Mouse (Mus musculus) CD4-positive helper T cell, adult 2 months (primary cell): Measurements from ENCODE around the gene Kcnj10.

Experiments used
- DNase-seq: peaks from one replicate; pipeline ENCODE4 v3.0.0-alpha.2; 2012; ENCODE audit warnings: low read depth, missing footprints, low spot score

Gene Kcnj10

DNA sequence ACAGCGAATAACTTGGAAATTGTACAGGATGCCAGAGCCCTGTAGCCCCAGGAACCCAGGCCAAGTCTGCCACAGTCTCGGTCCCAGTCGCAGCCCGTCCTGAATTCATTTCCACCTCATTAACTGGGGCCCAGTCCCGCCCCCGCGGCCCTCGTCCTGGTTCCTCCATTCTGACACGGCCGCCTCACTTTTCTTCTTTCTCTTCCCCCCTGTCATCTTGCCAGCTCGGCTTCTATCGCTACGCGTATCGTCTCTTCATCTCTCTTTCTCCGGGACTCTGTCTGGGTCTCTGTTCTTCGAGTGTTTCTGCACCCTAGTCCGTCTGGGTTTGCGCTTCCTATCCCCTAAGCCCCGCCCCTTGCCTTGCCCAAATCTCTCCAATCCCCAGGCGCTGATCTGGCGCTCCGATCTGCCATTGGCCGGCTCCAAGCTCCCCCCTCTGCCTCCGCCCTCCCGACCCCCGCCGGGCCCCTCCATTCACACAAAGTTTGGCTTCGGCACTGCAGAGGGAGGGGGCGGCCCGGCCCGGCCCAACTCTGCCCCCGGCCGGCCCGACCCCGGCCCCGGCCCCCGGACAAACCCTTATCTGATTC, at the start of gene Kcnj10:
Gene Kcnj10, plus strand, starts transcription at position 482 of the 593 bp plus-strand sequence.
- peak; percentile 66 for DNase-seq

DNA sequence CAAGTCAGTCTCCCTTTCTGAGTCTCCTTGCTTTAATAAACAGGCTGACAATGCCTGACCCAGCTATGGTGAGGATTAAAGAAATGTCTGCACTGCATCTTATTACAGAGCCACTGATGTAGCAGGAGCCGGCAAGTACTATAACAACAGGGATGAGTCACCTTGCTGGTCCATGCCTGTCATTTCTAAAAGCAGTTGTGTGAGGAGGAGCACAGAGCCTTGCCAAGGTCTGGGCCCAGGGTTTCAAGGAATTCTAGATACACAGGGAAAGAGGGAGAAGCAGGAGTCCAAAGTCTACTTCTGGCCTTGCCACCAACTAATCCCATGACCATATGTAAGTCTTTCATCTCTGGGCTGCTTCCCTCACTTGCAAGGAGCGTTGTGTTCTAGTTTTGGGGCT, 48.1 kb upstream of the Kcnj10 start:
- no peak for DNase-seq

DNA sequence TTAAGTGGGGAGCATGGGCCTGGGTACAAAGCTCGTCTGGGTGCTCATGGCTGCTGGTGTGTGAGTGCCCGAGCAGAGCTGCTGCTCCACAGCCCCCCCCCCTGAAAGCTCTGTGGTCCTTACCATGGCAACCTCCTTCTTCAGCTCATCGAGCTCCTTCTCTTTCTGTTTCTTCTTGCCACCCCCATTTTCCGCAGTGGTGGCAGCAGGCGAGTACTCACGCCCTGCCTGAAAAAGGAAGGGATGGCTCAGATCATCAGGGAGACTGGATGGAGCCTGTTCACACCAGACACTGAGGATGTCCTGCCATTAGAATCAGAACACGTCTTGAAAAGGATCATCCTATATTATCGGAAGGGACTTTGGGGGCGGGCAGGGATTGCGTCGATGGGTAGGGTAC, 47.6 kb upstream of the Kcnj10 start:
- DNase-seq: no peak

DNA sequence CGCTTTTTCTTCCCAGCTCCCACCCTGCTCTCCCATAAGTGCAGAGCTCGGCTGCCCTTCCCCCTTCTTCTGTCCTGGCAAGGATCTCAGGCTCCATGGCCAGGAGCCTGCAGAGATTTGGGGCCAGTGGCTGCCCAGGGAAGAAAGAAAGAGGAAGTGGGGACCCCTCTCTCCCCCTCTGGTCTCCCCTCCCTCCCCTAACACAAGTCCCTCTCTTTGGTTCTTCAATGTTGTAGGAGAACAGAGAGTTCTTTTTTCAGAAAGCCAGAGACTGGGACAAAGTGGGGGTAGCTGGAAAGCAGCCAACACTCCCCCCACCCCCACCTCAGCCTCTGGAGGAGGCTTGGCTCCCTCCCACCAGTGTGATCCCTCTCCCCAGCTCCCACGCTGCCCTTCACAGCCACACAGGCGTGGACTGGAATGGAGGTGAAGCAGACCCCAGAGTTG, 45.2 kb upstream of the Kcnj10 start:
- no peak for DNase-seq

DNA sequence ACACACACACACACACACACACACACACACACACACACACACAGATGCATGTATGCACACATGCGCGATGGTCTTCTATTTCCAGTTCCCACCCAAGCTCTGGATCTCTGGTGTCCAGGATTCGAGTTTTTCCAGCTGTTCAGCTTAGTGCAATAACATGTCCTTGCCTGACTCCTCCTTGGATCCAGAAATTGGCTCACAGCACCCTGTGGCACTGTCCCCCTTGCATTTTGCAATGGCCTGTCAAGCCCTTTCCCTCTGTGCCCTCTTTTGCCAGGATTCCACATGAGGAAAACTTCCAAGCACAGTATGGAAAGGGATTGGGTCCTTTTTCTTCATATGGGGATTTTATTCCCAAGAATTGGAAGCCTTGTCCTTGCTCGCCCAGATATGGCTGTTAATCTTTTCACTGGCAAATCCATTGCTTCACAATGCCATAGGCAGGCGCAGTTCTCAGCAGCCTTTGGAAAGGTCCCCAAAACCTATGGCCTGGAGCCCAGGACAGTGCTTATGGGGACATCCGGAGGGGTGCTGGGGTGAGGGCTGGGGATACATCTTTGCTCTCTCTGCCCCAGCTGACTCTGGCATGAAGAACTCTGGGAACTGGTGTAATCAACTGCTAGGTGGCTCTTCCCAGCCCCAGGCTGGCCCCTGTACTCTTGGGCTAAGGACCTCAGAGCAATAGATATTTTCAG, 44.0 kb upstream of the Kcnj10 start:
- no peak for DNase-seq

DNA sequence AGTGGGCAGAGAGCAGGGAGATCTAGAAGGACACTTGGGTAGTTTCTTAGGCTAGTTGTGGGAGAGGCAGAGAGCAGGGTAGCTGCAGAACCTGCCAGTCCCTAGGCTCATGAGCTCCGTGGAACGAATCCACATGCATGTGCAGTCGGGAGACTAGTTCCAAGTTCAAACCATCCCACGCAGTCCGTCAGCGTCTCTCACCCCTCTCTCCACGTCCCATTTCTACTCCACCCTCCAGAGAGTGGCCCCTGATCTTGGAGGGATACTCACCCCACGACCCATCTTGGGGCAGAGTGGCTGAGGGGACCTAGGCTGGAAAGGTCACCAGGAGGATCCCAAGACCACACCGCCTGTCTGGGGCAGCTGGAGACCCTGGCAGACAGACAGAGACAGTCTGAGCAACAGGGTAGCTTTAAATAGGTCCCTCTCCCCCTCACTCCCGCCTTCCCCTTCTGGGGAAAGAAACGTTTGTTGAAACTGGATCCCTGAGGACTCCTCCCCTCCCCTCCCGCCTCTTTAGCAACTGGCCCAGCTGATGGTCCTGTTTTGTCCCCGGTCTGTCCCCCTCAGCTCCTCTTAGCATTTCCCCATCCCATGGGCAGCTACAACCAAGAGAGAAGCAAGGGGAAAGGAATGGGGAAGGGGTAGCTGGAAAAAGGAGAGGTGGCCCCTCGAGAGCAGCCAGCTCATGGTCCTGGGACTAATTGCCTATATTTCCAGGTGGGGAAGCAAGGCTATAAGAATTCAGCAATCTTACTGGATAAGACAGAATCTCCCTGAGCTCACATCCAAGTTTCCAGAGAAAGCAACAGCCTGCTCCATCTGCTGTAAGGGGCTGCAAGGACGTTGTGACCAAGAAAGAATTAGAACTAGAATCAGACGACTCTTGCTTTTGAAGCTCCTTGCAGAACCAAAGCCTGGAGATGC, 43.1 kb upstream of the Kcnj10 start, which contains the start of gene Atp1a2:
Gene Atp1a2, minus strand, starts transcription at position 454 of the 927 bp plus-strand sequence.
- no peak for DNase-seq

DNA sequence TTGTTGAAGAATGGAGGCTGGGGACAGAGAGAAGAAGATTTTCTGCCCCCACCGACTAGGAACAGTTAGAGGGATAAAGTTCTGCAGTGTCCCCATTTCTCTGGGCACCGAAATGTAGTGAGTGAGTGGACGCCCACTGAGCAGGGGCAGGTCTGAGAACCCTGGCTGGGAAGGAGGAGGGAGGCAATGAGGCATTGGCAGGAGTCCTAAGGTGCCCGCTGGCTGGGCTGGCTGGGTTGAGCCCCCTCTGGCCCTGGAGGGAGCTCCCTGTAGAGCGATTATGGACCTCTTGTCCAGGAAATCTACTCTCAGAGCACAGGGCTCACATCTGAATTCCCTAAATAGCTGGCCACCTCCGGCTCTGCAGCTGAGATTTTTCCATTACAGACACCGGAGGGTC, 41.5 kb upstream of the Kcnj10 start:
- no peak for DNase-seq

DNA sequence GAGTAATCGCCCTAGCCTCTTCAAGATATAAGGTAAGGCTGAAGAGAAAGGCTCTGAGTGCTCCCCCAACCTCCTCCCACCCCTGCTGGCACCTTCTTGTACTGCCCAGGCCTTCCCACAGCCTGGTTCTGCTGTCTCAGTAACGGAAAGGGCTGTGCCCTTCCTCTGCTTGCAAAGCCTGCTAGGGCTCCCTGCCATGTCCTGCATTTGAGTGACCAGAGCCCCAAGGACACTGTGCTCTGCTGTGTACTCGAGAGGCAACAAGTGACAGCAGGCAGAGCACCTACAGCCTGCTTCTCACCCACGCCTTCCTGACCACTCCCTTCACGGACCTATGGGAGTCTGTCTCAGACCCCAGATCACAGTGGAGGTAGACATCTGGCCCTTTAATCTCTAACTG, 40.8 kb upstream of the Kcnj10 start:
- no peak for DNase-seq

DNA sequence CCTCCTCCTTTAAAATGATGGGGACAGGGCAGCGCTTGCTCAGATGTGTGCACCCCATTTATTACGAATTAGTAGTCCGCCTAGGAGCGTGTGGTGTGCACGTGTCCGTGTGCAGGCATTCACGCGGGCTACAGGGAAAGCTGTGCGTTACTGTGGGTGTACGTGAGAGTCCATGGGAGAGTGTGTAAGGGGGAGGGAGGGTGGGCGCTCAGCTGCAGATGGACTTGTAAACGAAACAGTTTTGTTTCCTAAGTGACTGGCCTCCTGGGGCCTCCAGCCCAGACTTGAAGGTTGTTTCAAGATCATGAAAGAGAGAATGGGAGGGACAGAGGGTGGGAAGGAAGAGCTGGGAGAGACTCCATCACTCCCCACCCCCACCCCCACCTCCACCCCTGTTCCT, 39.8 kb upstream of the Kcnj10 start:
- no peak for DNase-seq

DNA sequence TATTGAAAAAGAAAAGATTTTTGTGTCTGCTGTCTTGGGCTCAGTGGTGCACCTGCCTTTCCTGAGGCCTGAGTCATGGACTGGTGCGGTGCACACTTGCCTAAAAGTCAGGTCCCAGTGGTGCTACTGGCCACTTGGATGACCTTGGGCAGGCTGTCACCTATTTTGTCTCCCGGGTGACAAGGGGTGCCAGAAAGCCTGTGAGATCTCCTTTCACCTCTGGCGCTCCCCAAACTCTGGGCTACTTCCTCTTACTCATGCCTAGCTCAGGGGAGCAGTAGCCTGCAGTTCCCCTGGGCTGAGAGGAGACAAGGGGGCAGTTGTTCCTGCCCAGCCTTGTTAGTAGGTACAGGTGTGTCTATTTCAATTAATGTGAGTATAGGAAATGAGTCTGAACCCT, 38.7 kb upstream of the Kcnj10 start:
- DNase-seq: no peak

DNA sequence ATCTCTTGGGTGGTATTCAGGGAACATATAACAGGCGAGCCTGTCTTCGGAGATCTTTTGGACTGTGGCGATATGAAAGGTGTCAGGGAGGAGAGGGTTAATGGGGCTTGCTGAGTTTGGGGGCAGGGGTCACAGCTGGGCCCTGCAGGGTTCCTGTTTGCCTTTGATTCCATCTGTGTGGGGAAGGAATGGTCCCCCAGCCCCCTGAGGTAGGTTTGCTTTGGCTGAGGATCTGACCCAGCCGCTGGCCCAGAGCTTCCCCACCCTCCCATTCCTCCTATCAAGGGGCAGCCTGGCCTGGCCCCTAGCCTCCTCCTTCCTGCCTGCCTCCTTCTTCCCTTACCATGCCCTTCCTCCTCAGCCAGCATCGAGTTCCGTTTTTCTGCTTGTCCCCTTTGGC, 38.2 kb upstream of the Kcnj10 start:
- no peak for DNase-seq

DNA sequence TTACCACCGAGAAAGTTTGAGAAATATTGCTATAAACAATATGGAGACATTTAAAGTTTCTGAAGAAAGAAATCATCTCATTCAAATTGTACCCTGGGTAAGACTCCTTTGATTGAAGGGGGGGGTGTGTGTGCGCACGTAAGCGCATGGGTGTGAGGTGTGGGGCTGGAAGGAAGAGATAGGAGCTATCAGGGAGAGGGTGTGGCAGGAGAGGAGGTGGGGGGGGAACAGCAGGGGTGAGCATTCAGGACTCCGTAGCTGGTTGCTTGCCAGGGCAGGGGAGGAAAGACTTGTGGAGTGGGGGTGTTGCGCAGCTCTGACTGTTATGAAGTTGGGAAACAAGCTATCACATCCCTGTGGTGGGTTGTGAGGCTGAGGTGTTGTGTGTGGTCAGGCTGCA, 36.6 kb upstream of the Kcnj10 start:
- no peak for DNase-seq

DNA sequence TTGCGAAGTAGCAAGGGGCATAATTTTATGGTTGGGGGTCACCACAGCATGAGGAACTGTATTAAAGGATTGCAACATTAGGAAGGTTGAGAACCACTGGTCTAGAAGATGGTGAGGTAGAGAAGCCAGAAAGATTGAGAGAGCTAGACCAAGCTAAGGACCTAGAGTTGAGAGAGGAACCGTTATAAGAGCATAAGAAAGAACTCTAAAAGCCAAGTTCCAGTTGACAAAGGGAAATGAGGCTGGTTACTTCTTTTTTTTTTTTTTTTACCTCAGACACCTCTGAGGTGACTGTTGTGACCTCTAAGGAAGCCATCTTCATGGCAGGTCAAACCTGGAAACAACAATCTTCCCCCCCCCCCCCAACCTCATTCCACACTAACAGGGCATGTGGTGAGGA, 35.9 kb upstream of the Kcnj10 start:
- no peak for DNase-seq

DNA sequence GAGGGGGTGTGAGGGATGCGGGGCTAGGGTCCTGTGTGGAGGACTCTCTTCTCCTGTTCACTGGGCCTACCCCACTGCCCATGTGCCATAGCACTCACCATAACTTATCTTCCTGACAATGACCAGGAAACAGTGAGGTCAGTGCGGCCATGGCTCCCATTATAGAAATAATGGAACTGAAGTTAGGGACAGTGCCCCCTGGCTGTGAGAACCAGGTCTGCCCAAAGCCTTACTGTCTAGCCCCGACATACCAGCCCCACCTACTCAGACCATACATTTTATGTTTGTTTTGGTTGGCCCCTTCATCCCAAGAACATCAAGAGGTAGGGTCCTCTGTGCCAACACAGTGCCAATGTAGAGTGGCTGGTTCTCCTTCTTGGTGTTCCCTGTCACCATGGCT, 35.4 kb upstream of the Kcnj10 start:
- peak; percentile 31 for DNase-seq

DNA sequence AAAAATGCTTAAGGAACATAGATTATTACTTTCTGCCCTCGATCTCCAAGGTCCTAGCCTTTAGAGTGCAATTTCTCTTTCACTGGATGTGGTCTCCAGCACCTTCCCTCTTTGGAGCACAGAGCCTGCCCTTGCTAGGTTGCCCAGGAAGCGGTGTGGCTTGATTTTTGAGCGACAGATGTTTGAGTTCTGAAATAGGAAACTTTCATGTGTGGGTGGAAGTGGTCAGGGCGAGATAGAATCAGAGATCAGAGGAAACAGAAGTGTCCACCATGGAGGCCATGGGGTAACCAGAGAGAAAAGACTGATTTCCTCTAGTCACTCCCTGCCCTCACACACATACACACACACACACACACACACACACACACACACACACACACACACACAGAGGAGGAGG, 34.8 kb upstream of the Kcnj10 start:
- DNase-seq: peak; percentile 71

DNA sequence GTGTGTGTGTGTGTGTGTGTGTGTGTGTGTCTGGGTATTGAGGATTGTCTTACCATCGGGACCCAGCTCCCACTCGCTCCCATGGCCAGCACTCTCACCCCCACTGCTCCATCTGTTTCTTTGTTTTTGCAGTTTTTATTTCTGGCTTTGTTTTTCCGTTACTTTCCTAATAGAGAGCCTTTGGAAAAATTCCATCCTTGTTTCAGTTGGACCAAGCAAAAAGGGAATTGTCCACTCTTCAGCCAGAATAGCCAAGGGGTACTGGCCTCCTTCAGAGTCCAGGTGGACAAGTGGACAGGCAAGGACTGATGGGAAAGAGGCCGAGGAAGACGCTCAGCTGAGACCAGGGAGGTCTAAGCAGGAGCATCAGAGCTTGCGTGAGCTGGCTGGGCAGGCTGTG, 34.1 kb upstream of the Kcnj10 start:
- DNase-seq: no peak

DNA sequence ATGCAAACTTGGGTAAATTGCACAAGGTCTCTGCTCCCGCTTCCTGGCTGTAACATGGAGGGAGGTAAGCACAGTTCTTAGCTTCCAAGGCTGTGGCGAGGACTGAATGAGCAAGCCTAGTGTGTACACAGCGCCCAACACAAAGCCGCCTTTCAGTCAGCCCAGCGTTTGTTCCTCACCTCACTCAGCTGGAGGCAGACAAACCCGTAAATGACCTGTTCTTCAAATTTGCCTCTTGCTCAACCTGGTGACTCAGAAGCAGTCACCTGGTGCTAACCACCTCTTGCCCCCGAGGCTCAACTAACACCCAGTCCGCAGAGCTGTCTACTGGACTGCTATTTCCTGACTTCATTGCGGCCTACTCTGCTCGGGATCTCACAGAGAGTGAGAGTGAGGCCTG, 33.1 kb upstream of the Kcnj10 start:
- DNase-seq: no peak

DNA sequence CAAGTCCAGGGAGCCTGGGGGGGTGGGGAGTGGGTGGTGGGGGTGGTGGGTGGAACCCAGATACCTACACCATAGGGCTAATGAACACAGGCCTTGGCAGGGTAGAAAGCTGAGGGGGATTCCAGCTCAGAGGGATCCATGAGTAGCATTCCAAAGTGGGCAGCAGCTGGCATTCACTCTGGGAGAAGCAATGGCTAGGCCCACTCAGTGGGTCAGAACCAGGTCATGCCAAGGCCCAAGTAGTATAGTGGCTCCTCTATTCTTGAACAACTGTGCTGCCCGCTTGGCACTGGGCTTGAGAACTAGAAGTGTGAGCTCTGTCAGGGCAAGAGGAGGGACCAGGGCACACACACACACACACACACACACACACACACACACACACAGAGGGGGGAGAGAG, 32.6 kb upstream of the Kcnj10 start:
- DNase-seq: no peak

DNA sequence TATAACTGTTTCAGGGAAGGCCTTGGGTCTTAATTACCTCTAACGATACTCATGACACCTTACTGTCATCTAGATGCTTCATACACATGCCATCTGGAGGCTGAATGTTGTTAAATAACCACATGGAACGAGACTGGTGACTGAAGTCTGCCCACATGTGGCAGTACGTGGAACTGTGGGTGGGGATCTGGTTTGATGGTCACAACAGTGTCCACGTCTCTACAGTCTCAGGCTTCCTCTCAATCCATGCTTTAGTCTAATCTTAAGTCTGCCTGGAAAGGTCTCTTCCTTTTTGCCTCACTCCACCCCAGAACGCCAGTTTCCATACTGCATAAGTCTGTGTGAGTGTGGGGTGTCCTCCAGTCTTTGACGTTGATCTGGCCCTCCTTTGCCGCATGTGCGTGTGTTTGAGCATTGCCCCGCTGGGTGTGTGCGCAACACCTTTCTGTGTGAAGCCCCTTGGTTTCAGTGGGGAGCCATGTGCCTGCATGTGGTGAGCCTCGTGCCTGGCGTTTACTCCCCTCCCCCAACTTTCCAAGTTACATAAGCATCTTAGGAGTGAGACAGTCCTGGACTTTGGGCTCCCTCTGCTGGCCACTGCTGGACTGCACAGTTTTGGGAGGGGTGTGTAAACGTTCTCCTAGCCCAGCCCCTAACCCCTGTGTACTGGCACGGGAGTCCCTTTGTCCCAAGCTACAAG, 31.2 kb upstream of the Kcnj10 start:
- peak; percentile 90 for DNase-seq

DNA sequence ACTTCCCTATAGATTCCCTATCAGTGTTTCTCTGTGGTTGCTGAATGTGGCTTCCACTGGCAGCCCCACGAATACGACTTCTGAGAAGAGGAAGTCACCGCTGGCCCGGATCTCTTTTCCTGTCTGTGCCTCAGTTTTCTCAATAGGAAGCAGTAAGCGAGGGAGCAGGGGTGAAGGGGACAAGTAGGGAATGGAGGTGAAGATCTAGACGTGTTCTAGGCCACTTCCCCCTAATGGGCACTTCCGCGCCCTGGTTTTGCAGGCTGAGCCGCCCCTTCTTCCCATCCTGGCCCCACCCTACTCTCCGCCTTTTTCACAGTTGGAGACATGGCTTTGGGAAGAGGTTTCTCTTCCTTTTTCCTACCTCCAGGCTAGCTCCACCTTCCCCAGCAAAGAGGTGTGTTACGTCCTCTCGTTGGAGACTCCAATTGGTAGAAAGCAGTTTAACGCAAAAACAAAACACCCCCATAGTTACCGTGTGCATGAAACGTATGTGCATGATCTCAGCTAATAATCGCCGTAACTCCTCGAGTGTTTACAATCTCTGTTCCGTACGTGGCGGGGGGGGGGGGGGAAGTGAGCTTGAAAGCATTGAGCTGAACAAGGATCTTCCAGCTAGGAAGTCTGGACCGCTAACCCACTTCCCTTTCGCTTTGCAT, 29.6 kb upstream of the Kcnj10 start:
- DNase-seq: peak; percentile 83
